Mouse (Mus musculus): ENCODE measurements around the gene Cdkal1.

- no peak for TF ChIP-seq CTCF (IDR thresholded peaks at IDR 0.05; ENCODE audit: extremely low read depth, insufficient read length, insufficient replicate concordance, low read depth, low read length)
- no peak for TF ChIP-seq POLR2A (IDR thresholded peaks at IDR 0.05; ENCODE audit: low read depth, low read length)
These were observed 32.0 kb downstream of the Cdkal1 start for GRCm38 (mm10) chr13:29823487-29823886.

Data from small intestine, adult 2 months (tissue).